In genomic region chr16:34902761-34903160, GRCm38 (mm10) we compare ENCODE assay signal across 12 mouse cellular contexts.
DNase-seq lines count a peak whose midpoint lies in the region; ATAC-seq and TF ChIP-seq lines count a peak whose summit lies in the region.
"Had no signal": no experiment of that assay in that cellular context is flagged by ENCODE, and none has a peak within 500 bp of the region (broad histone marks: within the 10 kb centered on the region; RNA-seq: fewer than 3 reads in every experiment).

No protein-coding gene starts in this region.

- H3K4me3 ChIP-seq in forebrain, embryonic 16.5 days (replicated peaks; ENCODE audit: low read length): no peak overlapping the region
- H3K4me3 ChIP-seq in forebrain, embryonic 11.5 days (ENCODE audit: low read depth, low read length): no peak overlapping the region
- H3K4me3 ChIP-seq in hindbrain, embryonic 16.5 days (ENCODE audit: low read length): no peak overlapping the region
- H3K4me3 ChIP-seq in hindbrain, embryonic 12.5 days: no peak overlapping the region
- H3K4me3 ChIP-seq in lung, embryonic 16.5 days (ENCODE audit: low read length): no peak overlapping the region
- no peak overlapping the region for H3K4me3 ChIP-seq in lung, postnatal 0 days (ENCODE audit: low read depth, low read length)
- H3K4me3 ChIP-seq in limb, embryonic 10.5 days: no peak overlapping the region
- H3K4me3 ChIP-seq: liver, embryonic 12.5 days; midbrain, embryonic 10.5 days had no signal

- peaks cover 15% of the 10 kb centered on the region for H3K4me1 ChIP-seq in forebrain, embryonic 16.5 days (replicated peaks; ENCODE audit: control insufficient read depth, insufficient read depth, low read length)
- no peaks in the 10 kb centered on the region; the same call in 1 of the 2 replicates for H3K4me1 ChIP-seq in forebrain, embryonic 11.5 days (replicated peaks; ENCODE audit: control insufficient read depth, insufficient read depth, low read length)
- peaks cover 17% of the 10 kb centered on the region for H3K4me1 ChIP-seq in hindbrain, embryonic 16.5 days (ENCODE audit: control insufficient read depth, insufficient read depth, low read depth, low read length)
- peaks cover 20% of the 10 kb centered on the region for H3K4me1 ChIP-seq in hindbrain, embryonic 12.5 days
- peaks cover 36% of the 10 kb centered on the region for H3K4me1 ChIP-seq in lung, embryonic 16.5 days (replicated peaks; ENCODE audit: control insufficient read depth, insufficient read depth, low read length)
- no peaks in the 10 kb centered on the region for H3K4me1 ChIP-seq in lung, postnatal 0 days (ENCODE audit: insufficient read depth, low read depth, low read length)
- peaks cover 55% of the 10 kb centered on the region for H3K4me1 ChIP-seq in limb, embryonic 10.5 days
- H3K4me1 ChIP-seq: liver, embryonic 12.5 days had no signal

- no peaks in the 10 kb centered on the region for H3K27me3 ChIP-seq in forebrain, embryonic 16.5 days (replicated peaks; ENCODE audit: control insufficient read depth, insufficient read depth, low read length)
- H3K27me3 ChIP-seq in forebrain, embryonic 11.5 days (ENCODE audit: control insufficient read depth, insufficient read depth, low read length): no peaks in the 10 kb centered on the region
- H3K27me3 ChIP-seq in hindbrain, embryonic 16.5 days (replicated peaks; ENCODE audit: control insufficient read depth, insufficient read depth, low read length): no peaks in the 10 kb centered on the region
- H3K27me3 ChIP-seq in hindbrain, embryonic 12.5 days: no peaks in the 10 kb centered on the region
- H3K27me3 ChIP-seq in lung, embryonic 16.5 days (ENCODE audit: control insufficient read depth, insufficient read depth, low read depth, low read length): no peaks in the 10 kb centered on the region
- H3K27me3 ChIP-seq in lung, postnatal 0 days (replicated peaks; ENCODE audit: insufficient read depth, low read length): no peaks in the 10 kb centered on the region
- peaks cover 20% of the 10 kb centered on the region; the same call in 1 of the 2 replicates for H3K27me3 ChIP-seq in limb, embryonic 10.5 days (ENCODE audit: low read depth, poor library complexity, severe bottlenecking)
- H3K27me3 ChIP-seq: liver, embryonic 12.5 days had no signal

- 0 out of 2 replicates have a peak, but pooled peaks have one; percentile 9 for ATAC-seq in forebrain, embryonic 16.5 days
- no peak for ATAC-seq in forebrain, embryonic 11.5 days (replicated peaks; ENCODE audit: low FRiP score)
- ATAC-seq in hindbrain, embryonic 16.5 days: 0 out of 2 replicates have a peak, but pooled peaks have one; percentile 3
- ATAC-seq in hindbrain, embryonic 12.5 days (ENCODE audit: low FRiP score): no peak
- ATAC-seq in lung, embryonic 16.5 days (ENCODE audit: low read depth): no peak
- no peak for ATAC-seq in lung, postnatal 0 days
- ATAC-seq: CD4-positive, CD25-positive, alpha-beta regulatory T cell, adult 4 months; liver, embryonic 12.5 days; liver, postnatal 0 days had no signal

- no peaks in the 10 kb centered on the region for H3K36me3 ChIP-seq in forebrain, embryonic 16.5 days (ENCODE audit: control insufficient read depth, insufficient read depth)
- H3K36me3 ChIP-seq in forebrain, embryonic 11.5 days (ENCODE audit: control insufficient read depth, insufficient read depth, low read length): no peaks in the 10 kb centered on the region
- H3K36me3 ChIP-seq in hindbrain, embryonic 16.5 days (ENCODE audit: control insufficient read depth, insufficient read depth, low read length): no peaks in the 10 kb centered on the region
- H3K36me3 ChIP-seq in hindbrain, embryonic 12.5 days: no peaks in the 10 kb centered on the region
- H3K36me3 ChIP-seq in lung, embryonic 16.5 days (ENCODE audit: control insufficient read depth, insufficient read depth, low read length): no peaks in the 10 kb centered on the region
- no peaks in the 10 kb centered on the region for H3K36me3 ChIP-seq in lung, postnatal 0 days (ENCODE audit: insufficient read depth, low read length)
- no peaks in the 10 kb centered on the region for H3K36me3 ChIP-seq in limb, embryonic 10.5 days
- H3K36me3 ChIP-seq: liver, embryonic 12.5 days; midbrain, embryonic 10.5 days had no signal

- no peak for TF ChIP-seq EP300 in lung, postnatal 0 days (IDR thresholded peaks at IDR 0.05)

- no peaks in the 10 kb centered on the region for H3K9me3 ChIP-seq in forebrain, embryonic 16.5 days (ENCODE audit: control insufficient read depth, low read length)
- no peaks in the 10 kb centered on the region for H3K9me3 ChIP-seq in forebrain, embryonic 11.5 days (ENCODE audit: control insufficient read depth, low read length)
- no peaks in the 10 kb centered on the region for H3K9me3 ChIP-seq in hindbrain, embryonic 16.5 days (ENCODE audit: control insufficient read depth, low read length)
- H3K9me3 ChIP-seq in hindbrain, embryonic 12.5 days (replicated peaks): no peaks in the 10 kb centered on the region
- H3K9me3 ChIP-seq in lung, embryonic 16.5 days (ENCODE audit: control insufficient read depth, low read length): no peaks in the 10 kb centered on the region
- H3K9me3 ChIP-seq in lung, postnatal 0 days (ENCODE audit: low read length): no peaks in the 10 kb centered on the region
- no peaks in the 10 kb centered on the region for H3K9me3 ChIP-seq in limb, embryonic 10.5 days (replicated peaks)
- H3K9me3 ChIP-seq: liver, embryonic 12.5 days; midbrain, embryonic 10.5 days had no signal

- H3K9ac ChIP-seq in forebrain, embryonic 16.5 days (replicated peaks; ENCODE audit: low read depth, low read length): no peak overlapping the region
- H3K9ac ChIP-seq in forebrain, embryonic 11.5 days (ENCODE audit: low read length): no peak overlapping the region
- no peak overlapping the region for H3K9ac ChIP-seq in hindbrain, embryonic 16.5 days (ENCODE audit: low read depth, low read length)
- H3K9ac ChIP-seq in hindbrain, embryonic 12.5 days: no peak overlapping the region
- H3K9ac ChIP-seq in lung, embryonic 16.5 days (ENCODE audit: low read length): no peak overlapping the region
- H3K9ac ChIP-seq in lung, postnatal 0 days (replicated peaks; ENCODE audit: low read depth): no peak overlapping the region
- H3K9ac ChIP-seq: liver, embryonic 12.5 days; liver, postnatal 0 days had no signal

- DNase-seq in forebrain, embryonic 11.5 days (ENCODE audit: low spot score): no peak
- no peak for DNase-seq in lung, postnatal 0 days (ENCODE audit: low spot score)
- DNase-seq in limb, embryonic 10.5 days (ENCODE audit: low spot score): no peak

- no peak for TF ChIP-seq CTCF in lung, postnatal 0 days (IDR thresholded peaks at IDR 0.05)

- WGBS in forebrain, embryonic 16.5 days: 70% methylated on average over 8 of the region's 8 CpGs
- 81% methylated on average over 8 of the region's 8 CpGs for WGBS in forebrain, embryonic 11.5 days
- WGBS in hindbrain, embryonic 16.5 days: 78% methylated on average over 8 of the region's 8 CpGs
- WGBS in hindbrain, embryonic 12.5 days: 73% methylated on average over 8 of the region's 8 CpGs
- 77% methylated on average over 8 of the region's 8 CpGs for WGBS in lung, embryonic 16.5 days
- WGBS in lung, postnatal 0 days: 69% methylated on average over 8 of the region's 8 CpGs
- 86% methylated on average over 8 of the region's 8 CpGs for WGBS in limb, embryonic 10.5 days

- H3K27ac ChIP-seq in forebrain, embryonic 16.5 days (ENCODE audit: low read length): no peak overlapping the region
- H3K27ac ChIP-seq in forebrain, embryonic 11.5 days (ENCODE audit: low read depth, low read length): no peak overlapping the region
- no peak overlapping the region for H3K27ac ChIP-seq in hindbrain, embryonic 16.5 days (ENCODE audit: low read depth, low read length)
- no peak overlapping the region for H3K27ac ChIP-seq in hindbrain, embryonic 12.5 days
- H3K27ac ChIP-seq in lung, embryonic 16.5 days (ENCODE audit: low read length): peak overlapping the region; percentile 15; the same call in 1 of the 2 replicates
- H3K27ac ChIP-seq in lung, postnatal 0 days (ENCODE audit: low read length): no peak overlapping the region
- H3K27ac ChIP-seq in limb, embryonic 10.5 days: peak overlapping the region; percentile 27; the same call in 1 of the 2 replicates
- H3K27ac ChIP-seq: liver, embryonic 12.5 days; midbrain, embryonic 10.5 days had no signal

- no peak overlapping the region for H3K4me2 ChIP-seq in forebrain, embryonic 16.5 days (ENCODE audit: low read length)
- H3K4me2 ChIP-seq in forebrain, embryonic 11.5 days (ENCODE audit: low read depth, low read length, severe bottlenecking): no peak overlapping the region
- H3K4me2 ChIP-seq in hindbrain, embryonic 16.5 days (ENCODE audit: low read length): no peak overlapping the region
- H3K4me2 ChIP-seq in hindbrain, embryonic 12.5 days (replicated peaks): no peak overlapping the region
- H3K4me2 ChIP-seq in lung, embryonic 16.5 days (ENCODE audit: low read depth, low read length): no peak overlapping the region
- H3K4me2 ChIP-seq in lung, postnatal 0 days (replicated peaks; ENCODE audit: low read depth, low read length): no peak overlapping the region
- H3K4me2 ChIP-seq: heart, embryonic 11.5 days; liver, embryonic 12.5 days had no signal

Comparison
In these comparisons a context has a peak if more than half of its experiments do, and no peak if none do; other contexts are left out.
1. ATAC-seq: peak in forebrain, embryonic 16.5 days (single experiment) and hindbrain, embryonic 16.5 days (single experiment); none in forebrain, embryonic 11.5 days (single experiment), hindbrain, embryonic 12.5 days (single experiment), lung, embryonic 16.5 days (single experiment) and lung, postnatal 0 days (single experiment).
2. H3K27ac ChIP-seq: peak in lung, embryonic 16.5 days (single experiment) and limb, embryonic 10.5 days (single experiment); none in forebrain, embryonic 16.5 days (single experiment), forebrain, embryonic 11.5 days (single experiment), hindbrain, embryonic 16.5 days (single experiment), hindbrain, embryonic 12.5 days (single experiment) and lung, postnatal 0 days (single experiment).